Mouse (Mus musculus) adrenal gland, adult 8-10 months (tissue): ENCODE measurements around the gene Tspan5. TPM values are rescaled to one million over a fixed set of nuclear protein-coding genes. Genes with fewer than 3 reads are reported as not detected.

ENCODE experiments used
- DNase-seq: peaks from one replicate; pipeline ENCODE4 v3.0.0; 2022
- total RNA-seq, 4 experiments: library from RNA; stranded (reverse); gene quantifications; 2 replicates each; pipeline ENCODE4 v1.2.4; 2022

Tspan5 gene
- total RNA-seq, 4 experiments from 2014 or later: 46.7 to 102 (median 77.6) TPM

GRCm38 (mm10) chr3:138880999-138881724, 139.2 kb downstream of the Tspan5 start:
- no peak for DNase-seq

- DNase-seq: no peak
Measured at GRCm38 (mm10) chr3:138881725-138882347, 139.8 kb downstream of the Tspan5 start.

- DNase-seq: no peak
Measured at GRCm38 (mm10) chr3:138886121-138886520, 144.1 kb downstream of the Tspan5 start.

GRCm38 (mm10) chr3:138889214-138889613, 147.2 kb downstream of the Tspan5 start:
- no peak for DNase-seq

- no peak for DNase-seq
Measured at GRCm38 (mm10) chr3:138889769-138890295, 147.8 kb downstream of the Tspan5 start.

GRCm38 (mm10) chr3:138893520-138893919, 151.5 kb downstream of the Tspan5 start:
- no peak for DNase-seq

- DNase-seq: no peak
Measured at GRCm38 (mm10) chr3:138897500-138897899, 155.5 kb downstream of the Tspan5 start.

GRCm38 (mm10) chr3:138898055-138898454, 156.1 kb downstream of the Tspan5 start:
- no peak for DNase-seq

- no peak for DNase-seq
Measured at GRCm38 (mm10) chr3:138900571-138901141, 158.7 kb downstream of the Tspan5 start.

- DNase-seq: no peak
Measured at GRCm38 (mm10) chr3:138905678-138906077, 163.7 kb downstream of the Tspan5 start.

- DNase-seq: peak; percentile 49
Measured at GRCm38 (mm10) chr3:138906112-138906880, 164.3 kb downstream of the Tspan5 start.

- no peak for DNase-seq
Measured at GRCm38 (mm10) chr3:138909313-138909712, 167.3 kb downstream of the Tspan5 start.

GRCm38 (mm10) chr3:138912504-138912903, 170.5 kb downstream of the Tspan5 start:
- DNase-seq: no peak

GRCm38 (mm10) chr3:138914626-138915288, 172.8 kb downstream of the Tspan5 start:
- DNase-seq: no peak

- DNase-seq: no peak
Measured at GRCm38 (mm10) chr3:138916591-138916990, 174.6 kb downstream of the Tspan5 start.

- no peak for DNase-seq
Measured at GRCm38 (mm10) chr3:138917016-138917415, 175.0 kb downstream of the Tspan5 start.

GRCm38 (mm10) chr3:138918241-138918640, 176.2 kb downstream of the Tspan5 start:
- no peak for DNase-seq

- DNase-seq: no peak
Measured at GRCm38 (mm10) chr3:138926161-138926560, 184.2 kb downstream of the Tspan5 start.

GRCm38 (mm10) chr3:138927437-138927836, 185.4 kb downstream of the Tspan5 start:
- DNase-seq: no peak

GRCm38 (mm10) chr3:138936780-138937179, 194.8 kb downstream of the Tspan5 start:
- no peak for DNase-seq

- DNase-seq: no peak
Measured at GRCm38 (mm10) chr3:138937241-138937640, 195.2 kb downstream of the Tspan5 start.

GRCm38 (mm10) chr3:138941604-138942003, 199.6 kb downstream of the Tspan5 start:
- no peak for DNase-seq
